Mouse (Mus musculus): ENCODE results near the gene Frmd4b. TPM values are rescaled to one million over a fixed set of nuclear protein-coding genes. Genes with fewer than 3 reads are reported as not detected.

The Frmd4b gene
- total RNA-seq, 2 experiments from 2014 or later: 34.4 to 41.6 TPM

- DNase-seq (ENCODE audit: low spot score in 2 of 2): no peak
Observed at GRCm38 (mm10) chr6:97293667-97294569, 323.4 kb downstream of the Frmd4b start.

- DNase-seq (ENCODE audit: low spot score in 2 of 2): no peak
Observed at GRCm38 (mm10) chr6:97292894-97293293, 324.4 kb downstream of the Frmd4b start.

- no peak for DNase-seq (ENCODE audit: low spot score in 2 of 2)
Observed at GRCm38 (mm10) chr6:97292096-97292495, 325.2 kb downstream of the Frmd4b start.

- no peak for DNase-seq (ENCODE audit: low spot score in 2 of 2)
Observed at GRCm38 (mm10) chr6:97291159-97291908, 326.0 kb downstream of the Frmd4b start.

GRCm38 (mm10) chr6:97290687-97291086 is 326.7 kb downstream of the Frmd4b start:
- no peak for DNase-seq (ENCODE audit: low spot score in 2 of 2)

GRCm38 (mm10) chr6:97289838-97290237 is 327.5 kb downstream of the Frmd4b start:
- DNase-seq (ENCODE audit: low spot score in 2 of 2): no peak

GRCm38 (mm10) chr6:97289316-97289820 is 328.0 kb downstream of the Frmd4b start:
- DNase-seq (ENCODE audit: low spot score in 2 of 2): no peak

- DNase-seq (ENCODE audit: low spot score in 2 of 2): no peak
Observed at GRCm38 (mm10) chr6:97288047-97288855, 329.1 kb downstream of the Frmd4b start.

- no peak for DNase-seq (ENCODE audit: low spot score in 2 of 2)
Observed at GRCm38 (mm10) chr6:97286332-97286731, 331.0 kb downstream of the Frmd4b start.

GRCm38 (mm10) chr6:97283676-97284075 is 333.7 kb downstream of the Frmd4b start:
- no peak for DNase-seq (ENCODE audit: low spot score in 2 of 2)

- no peak for DNase-seq (ENCODE audit: low spot score in 2 of 2)
Observed at GRCm38 (mm10) chr6:97278878-97279277, 338.5 kb downstream of the Frmd4b start.

GRCm38 (mm10) chr6:97278014-97278787 is 339.1 kb downstream of the Frmd4b start:
- DNase-seq (ENCODE audit: low spot score in 2 of 2): peak; percentile 31 to 40

GRCm38 (mm10) chr6:97276890-97277497 is 340.3 kb downstream of the Frmd4b start:
- no peak for DNase-seq (ENCODE audit: low spot score in 2 of 2)

- DNase-seq (ENCODE audit: low spot score in 2 of 2): no peak
Observed at GRCm38 (mm10) chr6:97276366-97276765, 341.0 kb downstream of the Frmd4b start.

- no peak for DNase-seq (ENCODE audit: low spot score in 2 of 2)
Observed at GRCm38 (mm10) chr6:97275760-97276159, 341.6 kb downstream of the Frmd4b start.

GRCm38 (mm10) chr6:97273777-97274176 is 343.6 kb downstream of the Frmd4b start:
- DNase-seq (ENCODE audit: low spot score in 2 of 2): no peak

- DNase-seq (ENCODE audit: low spot score in 2 of 2): no peak
Observed at GRCm38 (mm10) chr6:97273058-97273710, 344.2 kb downstream of the Frmd4b start.

- DNase-seq (ENCODE audit: low spot score in 2 of 2): no peak
Observed at GRCm38 (mm10) chr6:97272349-97272748, 345.0 kb downstream of the Frmd4b start.

GRCm38 (mm10) chr6:97269596-97269995 is 347.7 kb downstream of the Frmd4b start:
- no peak for DNase-seq (ENCODE audit: low spot score in 2 of 2)

Measured in adrenal gland, postnatal 4 days (tissue).